Mouse (Mus musculus) midbrain, embryonic 16.5 days (tissue): ENCODE measurements around the gene Rbms2. TPM values are rescaled to one million over a fixed set of nuclear protein-coding genes. Genes with fewer than 3 reads are reported as not detected.

Source experiments
- ATAC-seq: fragments of 200-750 bp; cut with Nextera tagmentation; 2 replicates; pipeline ENCODE4 v1.8.0; 2017; ENCODE audit warnings: moderate TSS enrichment
- H3K27ac ChIP-seq: fragments of 300-500 bp; sonication (generic); 2 replicates; pipeline ENCODE4 v1.5.1; 2014; ENCODE audit warnings: mild to moderate bottlenecking, low read length, mixed read lengths
- H3K27me3 ChIP-seq: fragments of 300-500 bp; sonication (generic); 2 replicates; pipeline ENCODE4 v1.6.1; 2014; ENCODE audit warnings: low read depth, low read length, mixed read lengths; ENCODE audit not compliant: control insufficient read depth, insufficient read depth
- H3K36me3 ChIP-seq: fragments of 300-500 bp; sonication (generic); 2 replicates; pipeline ENCODE4 v1.6.1; 2014; ENCODE audit warnings: mild to moderate bottlenecking, low read length, moderate library complexity, mixed read lengths; ENCODE audit not compliant: control insufficient read depth, insufficient read depth
- H3K4me1 ChIP-seq: fragments of 300-500 bp; sonication (generic); 2 replicates; pipeline ENCODE4 v1.6.1; 2014; ENCODE audit warnings: mild to moderate bottlenecking, low read length, mixed read lengths; ENCODE audit not compliant: control insufficient read depth, insufficient read depth
- H3K4me2 ChIP-seq: fragments of 300-500 bp; sonication (generic); 2 replicates; pipeline ENCODE4 v1.6.1; 2014; ENCODE audit warnings: mild to moderate bottlenecking, low read length, mixed read lengths
- H3K4me3 ChIP-seq: fragments of 300-500 bp; sonication (generic); 2 replicates; pipeline ENCODE4 v1.5.1; 2014; ENCODE audit warnings: low read depth, mild to moderate bottlenecking, low read length, moderate library complexity, mixed read lengths
- H3K9ac ChIP-seq: fragments of 300-500 bp; sonication (generic); 2 replicates; pipeline ENCODE4 v1.6.1; 2014; ENCODE audit warnings: low read depth, low read length, mixed read lengths
- H3K9me3 ChIP-seq: fragments of 300-500 bp; sonication (generic); replicated peaks from 2 replicates; pipeline ENCODE4 v1.6.1; 2014; ENCODE audit warnings: mild to moderate bottlenecking, low read length, mixed read lengths; ENCODE audit not compliant: control insufficient read depth, poor library complexity, severe bottlenecking
- WGBS: fragments of 180-500 bp; shearing (Covaris S2); extraction: QIAGEN DNeasy Blood & Tissue Kit; methylation state at CpG from one replicate; pipeline ENCODE4 v1.1.7; 2014; 5-methylcytosine and 5-hydroxymethylcytosine counted together
- polyA plus RNA-seq: library from polyadenylated mRNA; unstranded; fragments of >200 nt; fragmentation: Nextera tagmentation; extraction: Ambion mirVana; gene quantifications from 2 replicates; pipeline ENCODE4 v1.2.1, GENCODE M21; 2015

The Rbms2 gene
- polyA plus RNA-seq, 1 experiment from 2014 or later: 7.8 TPM

DNA sequence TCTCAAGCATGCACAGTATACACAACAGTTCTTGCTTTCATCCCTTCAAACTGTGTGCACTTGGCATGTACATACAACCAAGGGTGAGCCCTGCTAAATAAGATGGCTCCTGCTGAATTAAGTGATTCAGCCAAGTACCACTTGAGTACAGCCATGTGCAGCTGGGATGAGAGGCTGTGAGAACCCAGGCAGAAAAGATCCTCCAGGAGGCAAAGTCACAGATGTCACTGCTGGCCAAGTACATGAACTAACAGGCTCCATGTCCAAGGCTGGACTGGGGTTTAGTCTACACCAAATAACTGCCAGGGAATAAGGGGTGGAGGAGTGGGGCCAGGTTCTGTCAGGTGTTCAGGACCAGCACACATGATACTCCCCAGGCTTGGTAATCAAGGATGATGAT is 48.3 kb downstream of the Rbms2 start:
- H3K4me1 ChIP-seq: peaks cover 3% of the 10 kb centered on the region; the same call in 1 of the 2 replicates
- no peaks in the 10 kb centered on the region for H3K27me3 ChIP-seq
- H3K4me3 ChIP-seq: no peak overlapping the region
- peaks cover 5% of the 10 kb centered on the region for H3K36me3 ChIP-seq
- H3K27ac ChIP-seq: no peak overlapping the region
- H3K9me3 ChIP-seq: no peaks in the 10 kb centered on the region
- no peak overlapping the region for H3K9ac ChIP-seq
- ATAC-seq: no peak
- no peak overlapping the region for H3K4me2 ChIP-seq

DNA sequence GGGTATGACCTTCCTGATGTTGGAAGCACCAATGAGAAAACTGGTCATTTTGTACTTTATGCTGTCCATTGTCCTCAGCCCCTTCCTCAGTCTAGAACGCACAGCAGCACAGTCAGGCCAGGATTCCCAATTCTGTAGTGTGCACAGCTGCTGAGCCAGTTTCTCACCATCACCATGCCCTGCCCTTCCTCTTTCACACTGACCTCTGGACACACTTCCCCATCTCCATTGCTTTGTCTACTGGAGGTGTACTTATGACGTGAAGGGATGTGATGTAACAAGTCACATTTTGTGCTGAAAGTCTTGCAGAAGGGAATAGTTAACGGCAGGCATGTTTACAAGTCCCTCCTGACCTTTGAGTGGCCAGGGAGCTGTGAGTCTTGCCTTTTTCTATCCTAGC is 48.8 kb downstream of the Rbms2 start:
- ATAC-seq: no peak
- H3K4me1 ChIP-seq: peaks cover 3% of the 10 kb centered on the region; the same call in 1 of the 2 replicates
- no peak overlapping the region for H3K4me2 ChIP-seq
- no peak overlapping the region for H3K27ac ChIP-seq
- H3K9me3 ChIP-seq: no peaks in the 10 kb centered on the region
- no peak overlapping the region for H3K9ac ChIP-seq
- H3K36me3 ChIP-seq: peaks cover 9% of the 10 kb centered on the region
- no peaks in the 10 kb centered on the region for H3K27me3 ChIP-seq
- WGBS: 85% methylated on average over 3 of the region's 3 CpGs
- no peak overlapping the region for H3K4me3 ChIP-seq

DNA sequence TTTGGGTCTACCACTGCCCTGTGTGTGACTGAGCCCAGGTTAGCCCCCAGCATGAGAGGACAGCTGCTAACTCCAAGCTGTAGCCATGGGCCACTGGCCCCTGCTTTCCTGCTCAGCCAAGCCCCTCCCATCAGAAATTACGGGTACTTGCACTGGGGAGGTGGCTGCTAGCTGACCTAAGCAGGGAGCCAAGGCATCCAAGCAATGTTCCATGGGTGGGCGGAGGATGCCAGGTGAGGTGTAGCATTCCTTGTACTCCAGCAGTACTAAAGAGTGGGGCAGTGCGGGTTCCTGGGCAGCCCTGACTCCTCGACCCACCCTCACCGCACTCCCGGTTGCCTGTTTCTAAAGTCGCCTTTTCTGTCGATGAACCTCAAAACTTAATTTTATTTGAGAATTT is 52.0 kb downstream of the Rbms2 start:
- Histone ChIP-seq H3K4me3 (no peak overlapping the region), H3K9me3 (no peaks in the 10 kb centered on the region), H3K36me3 (peaks cover 38% of the 10 kb centered on the region), H3K27me3 (no peaks in the 10 kb centered on the region), H3K4me2 (no peak overlapping the region), H3K27ac (no peak overlapping the region), H3K4me1 (no peaks in the 10 kb centered on the region), H3K9ac (no peak overlapping the region)
- ATAC-seq: no peak
- WGBS: 92% methylated on average over 8 of the region's 8 CpGs

DNA sequence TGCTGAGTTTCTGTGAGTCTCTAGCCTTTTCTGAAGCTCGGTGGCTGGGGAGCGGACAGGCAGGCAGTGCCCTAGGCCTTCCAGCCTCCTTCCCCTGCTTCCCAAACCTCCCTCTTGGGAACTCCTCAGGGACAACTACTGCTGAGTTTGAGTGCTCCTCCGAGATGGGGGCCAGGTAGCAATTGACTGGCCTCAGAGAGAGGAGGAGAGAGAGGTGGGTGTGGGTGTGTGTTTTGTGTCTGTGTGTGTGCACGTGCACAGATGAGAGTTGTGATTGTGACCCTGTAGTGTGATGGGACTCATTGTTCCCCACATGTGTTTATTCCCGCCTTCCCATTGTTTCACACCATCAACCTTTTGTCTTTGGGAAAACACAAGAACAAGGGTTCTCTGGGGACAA is 52.6 kb downstream of the Rbms2 start:
- H3K27me3 ChIP-seq: no peaks in the 10 kb centered on the region
- WGBS: 83% methylated on average over 5 of the region's 5 CpGs
- ATAC-seq: no peak
- no peaks in the 10 kb centered on the region for H3K9me3 ChIP-seq
- no peaks in the 10 kb centered on the region for H3K4me1 ChIP-seq
- H3K4me3 ChIP-seq: no peak overlapping the region
- H3K9ac ChIP-seq: no peak overlapping the region
- H3K27ac ChIP-seq: no peak overlapping the region
- H3K36me3 ChIP-seq: peaks cover 44% of the 10 kb centered on the region
- H3K4me2 ChIP-seq: no peak overlapping the region

DNA sequence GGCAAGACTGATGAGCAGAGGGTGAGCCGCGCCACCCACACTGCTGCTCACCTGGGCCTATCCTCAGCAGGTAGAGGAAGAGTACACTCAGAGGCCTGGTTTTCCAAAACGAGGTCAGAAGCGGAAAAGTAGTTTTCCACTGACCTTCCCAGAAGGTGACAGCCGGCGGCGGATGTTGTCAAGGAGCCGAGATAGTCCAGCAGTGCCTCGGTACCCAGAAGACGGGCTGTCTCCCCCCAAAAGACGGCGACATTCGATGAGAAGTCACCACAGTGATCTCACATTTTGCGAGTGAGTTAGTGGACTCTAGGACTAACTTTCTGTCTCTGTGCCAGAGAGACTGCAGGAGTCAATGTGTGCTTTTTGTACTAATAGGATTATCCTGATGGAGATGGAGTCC is 54.1 kb downstream of the Rbms2 start:
- Histone ChIP-seq H3K4me3 (no peak overlapping the region), H3K27me3 (no peaks in the 10 kb centered on the region), H3K27ac (no peak overlapping the region), H3K9ac (no peak overlapping the region), H3K4me2 (no peak overlapping the region), H3K36me3 (peaks cover 58% of the 10 kb centered on the region), H3K4me1 (no peaks in the 10 kb centered on the region), H3K9me3 (no peaks in the 10 kb centered on the region)
- ATAC-seq: no peak
- WGBS: 90% methylated on average over 14 of the region's 14 CpGs

DNA sequence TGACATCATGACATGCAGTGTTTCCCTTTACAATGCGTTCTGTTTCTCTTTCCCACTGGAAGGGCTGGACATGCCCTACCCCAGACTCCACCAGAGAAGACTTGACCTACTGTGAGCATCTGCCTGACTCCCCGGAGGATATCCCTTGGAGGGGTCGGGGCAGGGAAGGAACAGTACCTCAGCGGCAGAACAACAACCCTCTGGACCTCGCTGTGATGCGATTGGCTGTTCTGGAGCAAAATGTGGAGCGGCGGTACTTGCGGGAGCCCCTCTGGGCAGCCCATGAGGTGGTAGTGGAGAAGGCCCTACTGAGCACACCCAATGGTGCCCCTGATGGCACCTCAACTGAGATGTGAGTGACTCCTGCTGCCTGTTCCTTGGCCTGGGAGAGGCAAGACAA is 55.3 kb downstream of the Rbms2 start:
- no peaks in the 10 kb centered on the region for H3K4me1 ChIP-seq
- H3K27ac ChIP-seq: no peak overlapping the region
- H3K27me3 ChIP-seq: no peaks in the 10 kb centered on the region
- no peak overlapping the region for H3K4me2 ChIP-seq
- no peak overlapping the region for H3K4me3 ChIP-seq
- ATAC-seq: no peak
- WGBS: 94% methylated on average over 9 of the region's 9 CpGs
- no peak overlapping the region for H3K9ac ChIP-seq
- H3K9me3 ChIP-seq: no peaks in the 10 kb centered on the region
- H3K36me3 ChIP-seq: peaks cover 61% of the 10 kb centered on the region

DNA sequence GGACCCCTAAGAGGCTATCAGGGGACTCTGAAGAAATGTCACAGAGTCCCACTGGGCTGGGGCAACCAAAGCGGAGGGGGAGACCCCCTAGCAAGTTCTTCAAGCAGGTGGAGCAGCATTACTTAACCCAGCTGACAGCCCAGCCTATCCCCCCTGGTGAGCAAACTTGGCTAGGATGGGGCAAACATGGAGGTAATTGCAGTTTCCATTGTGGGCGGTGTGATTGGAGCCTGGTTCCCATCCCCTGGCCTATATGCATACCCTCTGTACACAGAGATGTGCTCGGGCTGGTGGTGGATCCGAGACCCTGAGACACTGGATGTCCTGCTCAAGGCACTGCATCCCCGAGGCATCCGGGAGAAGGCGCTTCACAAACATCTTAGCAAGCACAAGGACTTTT is 56.3 kb downstream of the Rbms2 start:
- Histone ChIP-seq H3K9me3 (no peaks in the 10 kb centered on the region), H3K4me3 (no peak overlapping the region), H3K4me1 (no peaks in the 10 kb centered on the region), H3K9ac (no peak overlapping the region), H3K27ac (no peak overlapping the region), H3K36me3 (peaks cover 64% of the 10 kb centered on the region), H3K4me2 (no peak overlapping the region), H3K27me3 (no peaks in the 10 kb centered on the region)
- ATAC-seq: no peak
- 91% methylated on average over 7 of the region's 7 CpGs for WGBS

DNA sequence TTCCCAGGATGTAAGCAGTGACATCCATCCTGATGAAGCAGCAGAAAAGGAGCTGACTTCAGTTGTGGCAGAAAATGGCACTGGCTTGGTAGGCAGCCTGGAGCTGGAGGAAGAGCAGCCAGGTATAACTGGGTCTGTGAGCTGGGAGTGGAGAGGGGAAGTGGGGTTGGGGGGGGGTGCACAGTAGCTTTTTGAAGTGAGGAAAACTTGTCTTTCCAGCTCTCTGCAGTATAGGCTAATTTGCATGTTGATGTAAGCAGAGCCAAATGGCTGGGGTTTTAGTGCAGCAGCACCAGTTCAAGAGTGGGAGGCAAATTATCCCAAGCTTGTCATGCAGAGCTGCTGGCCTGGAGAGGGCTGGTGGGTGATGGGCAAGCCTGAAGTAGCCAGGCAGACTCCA is 68.9 kb downstream of the Rbms2 start:
- Histone ChIP-seq H3K36me3 (peaks cover 34% of the 10 kb centered on the region), H3K4me2 (no peak overlapping the region), H3K9ac (no peak overlapping the region), H3K4me3 (no peak overlapping the region), H3K4me1 (no peaks in the 10 kb centered on the region), H3K9me3 (no peaks in the 10 kb centered on the region), H3K27ac (no peak overlapping the region), H3K27me3 (no peaks in the 10 kb centered on the region)
- no peak for ATAC-seq

DNA sequence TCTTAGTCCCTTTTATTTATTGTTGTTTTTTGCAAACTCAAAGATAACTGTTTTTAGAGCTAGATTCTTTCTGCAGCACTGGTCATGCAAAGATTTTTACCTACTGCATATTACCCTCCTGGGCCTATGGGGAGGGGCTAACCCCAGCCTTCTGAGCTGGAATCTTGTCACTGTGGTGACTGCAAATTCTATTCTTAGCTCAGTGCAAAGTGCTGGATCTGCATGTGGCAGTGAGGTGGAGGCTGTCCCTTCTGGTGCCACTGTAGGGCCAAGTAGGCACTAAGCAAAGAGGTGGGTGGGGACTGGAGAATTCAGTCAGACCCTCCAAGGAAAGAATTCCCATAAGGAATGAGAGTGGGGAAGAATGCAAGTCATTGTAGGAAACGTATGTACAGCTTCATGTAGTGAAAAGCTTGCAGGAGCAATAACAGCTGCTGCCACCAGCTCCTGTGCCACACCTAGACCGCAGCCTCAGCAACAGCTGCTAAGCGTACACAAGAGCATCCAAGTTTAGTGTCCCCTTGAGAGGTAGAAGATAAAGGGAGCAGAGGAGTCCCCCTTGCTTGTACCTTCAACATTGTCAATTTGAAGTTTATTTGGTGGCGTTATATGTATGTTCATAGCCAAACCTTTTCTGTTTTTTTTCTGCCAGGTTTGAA is 69.9 kb downstream of the Rbms2 start:
- Histone ChIP-seq H3K36me3 (peaks cover 27% of the 10 kb centered on the region), H3K4me2 (no peak overlapping the region), H3K27ac (no peak overlapping the region), H3K4me3 (no peak overlapping the region), H3K4me1 (no peaks in the 10 kb centered on the region), H3K9ac (no peak overlapping the region), H3K27me3 (no peaks in the 10 kb centered on the region), H3K9me3 (no peaks in the 10 kb centered on the region)
- no peak for ATAC-seq
- 95% methylated on average over 4 of the region's 4 CpGs for WGBS
